Mouse (Mus musculus) MEL (cell line): ENCODE measurements at regions not wholly inside any gene's neighbourhood (a gene's known extent, or its start where the extent isn't known, plus 50 kb on each side); places are given as distances from the start of the nearest gene placed in this dataset.

Source experiments
- DNase-seq: peaks from one replicate; pipeline ENCODE4 v3.0.0; 2011; ENCODE audit warnings: low read depth, low spot score
- H3K27ac ChIP-seq: 2 replicates; pipeline ENCODE4 v1.5.1; 2012; ENCODE audit warnings: low read depth, mild to moderate bottlenecking, control low read depth, low read length, moderate library complexity; ENCODE audit not compliant: control insufficient read depth
- H3K27me3 ChIP-seq, 2 experiments: fragments of 150-350 bp in 1 of 2; sonication (generic) in 1 of 2; 2 replicates each; pipeline ENCODE4 v1.6.1; 2012; ENCODE audit warnings: low read length in 2 of 2, mild to moderate bottlenecking in 2 of 2, improper control_type of control experiment in 1 of 2, moderate library complexity in 1 of 2; ENCODE audit not compliant: insufficient read depth in 2 of 2, control insufficient read depth in 1 of 2
- H3K36me3 ChIP-seq, 2 experiments: 2 replicates each; pipeline ENCODE4 v1.6.1; 2012 to 2014; ENCODE audit warnings: low read length in 2 of 2, improper control_type of control experiment in 1 of 2, inconsistent platforms in 1 of 2, mild to moderate bottlenecking in 1 of 2; ENCODE audit not compliant: insufficient read depth in 2 of 2, control insufficient read depth in 1 of 2
- H3K4me1 ChIP-seq, 2 experiments: fragments of 150-350 bp in 1 of 2; sonication (generic) in 1 of 2; 2 replicates each; pipeline ENCODE4 v1.6.1; 2012; ENCODE audit warnings: low read length in 2 of 2, improper control_type of control experiment in 1 of 2, mild to moderate bottlenecking in 1 of 2; ENCODE audit not compliant: insufficient read depth in 2 of 2, control insufficient read depth in 1 of 2
- H3K4me3 ChIP-seq, 2 experiments: fragments of 150-350 bp in 1 of 2; sonication (generic) in 1 of 2; 2 replicates each; pipeline ENCODE4 v1.5.1; 2012; ENCODE audit warnings: low read depth in 2 of 2, low read length in 2 of 2, mild to moderate bottlenecking in 2 of 2, moderate library complexity in 2 of 2, control low read depth in 1 of 2, improper control_type of control experiment in 1 of 2; ENCODE audit not compliant: control insufficient read depth in 1 of 2, insufficient read depth in 1 of 2
- H3K79me2 ChIP-seq: 2 replicates; pipeline ENCODE4 v1.6.1; 2012; ENCODE audit warnings: mild to moderate bottlenecking, low read length, moderate library complexity; ENCODE audit not compliant: control insufficient read depth, poor library complexity, insufficient read depth
- H3K9ac ChIP-seq: 2 replicates; pipeline ENCODE4 v1.6.1; 2012; ENCODE audit warnings: low read depth, mild to moderate bottlenecking, control low read depth, low read length, moderate library complexity; ENCODE audit not compliant: control insufficient read depth, poor library complexity, severe bottlenecking
- H3K9me3 ChIP-seq: fragments of 150-350 bp; sonication (generic); replicated peaks from 2 replicates; pipeline ENCODE4 v1.6.1; 2012; ENCODE audit warnings: mild to moderate bottlenecking, low read length, improper control_type of control experiment, moderate library complexity; ENCODE audit not compliant: insufficient read depth
- BHLHE40 ChIP-seq: IDR thresholded peaks from 2 replicates; pipeline ENCODE4 v1.6.1; 2012; ENCODE audit warnings: low read depth, mild to moderate bottlenecking, inconsistent platforms, low read length, improper control_type of control experiment, borderline replicate concordance
- CHD1 ChIP-seq: IDR thresholded peaks from 2 replicates; pipeline ENCODE4 v1.6.1; 2012; ENCODE audit warnings: low read depth, mild to moderate bottlenecking, inconsistent platforms, low read length, improper control_type of control experiment
- CTCF ChIP-seq, 3 experiments: IDR thresholded peaks in 2 of 3; conservative IDR thresholded peaks in 1 of 3; 2 replicates each; pipeline ENCODE4 v1.5.1; 2011 to 2012; ENCODE audit warnings: low read length in 3 of 3, low read depth in 2 of 3, mild to moderate bottlenecking in 2 of 3, improper control_type of control experiment in 1 of 3, inconsistent platforms in 1 of 3, mixed read lengths in 1 of 3, moderate library complexity in 1 of 3; ENCODE audit not compliant: control insufficient read depth in 1 of 3, insufficient read depth in 1 of 3, poor library complexity in 1 of 3, severe bottlenecking in 1 of 3
- E2F4 ChIP-seq: IDR thresholded peaks from 2 replicates; pipeline ENCODE4 v1.6.1; 2011; ENCODE audit warnings: low read depth, low read length, improper control_type of control experiment, borderline replicate concordance
- ELF1 ChIP-seq: IDR thresholded peaks from 2 replicates; pipeline ENCODE4 v1.6.1; 2014; ENCODE audit warnings: low read depth, mild to moderate bottlenecking, inconsistent platforms, low read length, improper control_type of control experiment, moderate library complexity
- ETS1 ChIP-seq: IDR thresholded peaks from 2 replicates; pipeline ENCODE4 v1.6.1; 2012; ENCODE audit warnings: low read depth, mild to moderate bottlenecking, inconsistent platforms, low read length, improper control_type of control experiment, moderate library complexity
- GATA1 ChIP-seq: IDR thresholded peaks from 2 replicates; pipeline ENCODE4 v1.6.1; 2011; ENCODE audit warnings: low read depth, low read length, improper control_type of control experiment
- HCFC1 ChIP-seq: IDR thresholded peaks from 2 replicates; pipeline ENCODE4 v1.6.1; 2012; ENCODE audit warnings: low read depth, mild to moderate bottlenecking, inconsistent platforms, low read length, improper control_type of control experiment, moderate library complexity
- KAT2A ChIP-seq: conservative IDR thresholded peaks from 2 replicates; pipeline ENCODE4 v1.6.1; 2012; ENCODE audit warnings: low read depth, low read length, improper control_type of control experiment, inconsistent platforms
- MAZ ChIP-seq: IDR thresholded peaks from 2 replicates; pipeline ENCODE4 v1.6.1; 2012; ENCODE audit warnings: low read depth, mild to moderate bottlenecking, inconsistent platforms, low read length, improper control_type of control experiment
- MEF2A ChIP-seq: IDR thresholded peaks from 2 replicates; pipeline ENCODE4 v1.6.1; 2014; ENCODE audit warnings: low read depth, mild to moderate bottlenecking, inconsistent platforms, low read length, improper control_type of control experiment; ENCODE audit not compliant: poor library complexity, insufficient replicate concordance, severe bottlenecking; ENCODE audit errors: extremely low read depth
- MXI1 ChIP-seq: IDR thresholded peaks from 2 replicates; pipeline ENCODE4 v1.6.1; 2011; ENCODE audit warnings: mild to moderate bottlenecking, low read depth, low read length, improper control_type of control experiment
- MYC ChIP-seq: IDR thresholded peaks from 2 replicates; pipeline ENCODE4 v1.6.1; 2011; ENCODE audit warnings: low read depth, mild to moderate bottlenecking, low read length, improper control_type of control experiment, moderate library complexity
- NELFE ChIP-seq: IDR thresholded peaks from 2 replicates; pipeline ENCODE4 v1.6.1; 2011; ENCODE audit warnings: low read depth, low read length, improper control_type of control experiment
- NRF1 ChIP-seq: IDR thresholded peaks from 2 replicates; pipeline ENCODE4 v1.6.1; 2014; ENCODE audit warnings: low read depth, mild to moderate bottlenecking, inconsistent platforms, low read length, improper control_type of control experiment, moderate library complexity; ENCODE audit not compliant: poor library complexity, insufficient read depth, severe bottlenecking
- POLR2AphosphoS2 ChIP-seq: IDR thresholded peaks from 2 replicates; pipeline ENCODE4 v1.6.1; 2011; ENCODE audit warnings: low read length, improper control_type of control experiment
- RCOR1 ChIP-seq: IDR thresholded peaks from 2 replicates; pipeline ENCODE4 v1.6.1; 2012; ENCODE audit warnings: low read depth, mild to moderate bottlenecking, inconsistent platforms, low read length, improper control_type of control experiment
- SIN3A ChIP-seq: IDR thresholded peaks from 2 replicates; pipeline ENCODE4 v1.6.1; 2012; ENCODE audit warnings: low read length, improper control_type of control experiment, inconsistent platforms
- TAL1 ChIP-seq: IDR thresholded peaks from 2 replicates; pipeline ENCODE4 v1.6.1; 2012; ENCODE audit warnings: mild to moderate bottlenecking, inconsistent platforms, low read length, moderate library complexity, mixed read lengths
- TCF12 ChIP-seq: IDR thresholded peaks from 2 replicates; pipeline ENCODE4 v1.6.1; 2014; ENCODE audit warnings: low read depth, mild to moderate bottlenecking, inconsistent platforms, low read length, improper control_type of control experiment, moderate library complexity
- UBTF ChIP-seq: IDR thresholded peaks from 2 replicates; pipeline ENCODE4 v1.6.1; 2012; ENCODE audit warnings: low read depth, mild to moderate bottlenecking, inconsistent platforms, low read length, improper control_type of control experiment, moderate library complexity, borderline replicate concordance; ENCODE audit not compliant: insufficient read depth
- USF1 ChIP-seq: IDR thresholded peaks from 2 replicates; pipeline ENCODE4 v1.6.1; 2014; ENCODE audit warnings: low read depth, mild to moderate bottlenecking, inconsistent platforms, low read length, improper control_type of control experiment, moderate library complexity
- ZKSCAN1 ChIP-seq: IDR thresholded peaks from 2 replicates; pipeline ENCODE4 v1.6.1; 2012; ENCODE audit warnings: low read depth, mild to moderate bottlenecking, inconsistent platforms, low read length, improper control_type of control experiment, moderate library complexity
- ZMIZ1 ChIP-seq: IDR thresholded peaks from 2 replicates; pipeline ENCODE4 v1.6.1; 2012; ENCODE audit warnings: low read depth, mild to moderate bottlenecking, inconsistent platforms, low read length, improper control_type of control experiment, moderate library complexity
- ZNF384 ChIP-seq: IDR thresholded peaks from 2 replicates; pipeline ENCODE4 v1.6.1; 2012; ENCODE audit warnings: low read depth, mild to moderate bottlenecking, inconsistent platforms, low read length, improper control_type of control experiment

DNA sequence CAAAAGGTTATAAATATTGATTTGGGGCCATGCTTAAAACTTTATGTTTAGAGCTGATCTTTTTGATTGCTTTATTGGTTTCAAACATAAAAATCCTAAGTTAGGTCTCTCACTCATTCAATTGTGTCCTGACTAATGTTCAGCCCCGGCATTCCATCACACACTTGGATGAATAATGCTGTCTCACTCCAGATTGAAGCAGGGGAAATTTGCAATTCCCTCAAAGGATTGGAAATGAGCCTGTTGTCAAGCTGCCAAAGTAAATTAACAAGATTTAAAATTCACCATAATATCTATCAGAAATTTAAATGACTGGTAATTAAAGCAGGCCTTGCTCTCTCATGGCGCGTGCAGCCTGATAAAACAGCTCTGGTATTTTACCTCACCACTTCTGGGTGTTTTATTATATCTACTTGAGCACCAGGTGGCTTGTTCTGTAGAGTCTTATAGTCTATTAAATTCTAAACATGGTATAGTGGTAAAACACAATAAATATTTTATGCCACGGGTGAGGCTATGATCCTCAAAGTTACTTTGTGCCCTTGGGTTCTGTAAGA lies 97.1 kb upstream of the Smlr1 start:
- Histone ChIP-seq H3K27me3 (no peaks in the 10 kb centered on the region), H3K79me2 (no peaks in the 10 kb centered on the region), H3K27ac (no peak overlapping the region)
- DNase-seq: no peak
- TF ChIP-seq TCF12 (no peak), ZMIZ1 (no peak), BHLHE40 (no peak), E2F4 (no peak), NRF1 (no peak), ETS1 (no peak), CHD1 (no peak), UBTF (no peak), MEF2A (no peak), NELFE (no peak)
- TF ChIP-seq, all 39 proteins: peak for 0
- H3K9me3 ChIP-seq: no peaks in the 10 kb centered on the region
- no peaks in the 10 kb centered on the region for H3K36me3 ChIP-seq
- no peak overlapping the region for H3K4me3 ChIP-seq
- H3K9ac ChIP-seq: no peak overlapping the region
- H3K4me1 ChIP-seq: no peaks in the 10 kb centered on the region

DNA sequence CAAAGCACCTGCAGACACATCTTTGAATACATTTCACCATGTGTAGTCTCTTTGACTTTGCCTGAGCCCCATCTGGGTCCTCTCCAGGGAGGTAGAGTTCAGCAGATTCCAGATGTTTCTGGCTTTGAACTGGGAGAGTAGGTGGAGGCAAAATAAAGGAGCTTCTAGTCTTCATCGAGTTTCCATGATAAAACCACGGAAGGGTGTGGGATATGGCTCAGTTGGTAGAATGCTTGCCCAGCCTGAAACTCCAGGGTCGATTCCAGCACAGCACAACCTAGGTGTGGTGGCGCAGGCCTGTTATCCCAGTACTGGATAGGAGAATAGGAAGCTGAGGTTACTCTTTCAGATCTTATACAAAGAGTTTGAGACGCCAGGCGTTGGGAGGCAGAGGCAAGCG lies 96.2 kb upstream of the Smlr1 start:
- no peaks in the 10 kb centered on the region for H3K4me1 ChIP-seq
- H3K27ac ChIP-seq: no peak overlapping the region
- H3K27me3 ChIP-seq: no peaks in the 10 kb centered on the region
- no peak overlapping the region for H3K4me3 ChIP-seq
- DNase-seq: no peak
- TF ChIP-seq ZMIZ1 (no peak), HCFC1 (no peak), POLR2AphosphoS2 (no peak), ZNF384 (no peak), BHLHE40 (no peak), CTCF (IDR thresholded peaks at IDR 0.05 in 2 of 3, conservative IDR thresholded peaks at IDR 0.05 in 1 of 3; ENCODE audit: control insufficient read depth in 1 of 3, insufficient read depth in 1 of 3, low read depth in 2 of 3, low read length in 3 of 3, poor library complexity in 1 of 3, severe bottlenecking in 1 of 3) (no peak), ETS1 (no peak), GATA1 (no peak), TAL1 (no peak), MYC (no peak), MXI1 (no peak), ELF1 (no peak), MAZ (no peak), ZKSCAN1 (no peak), E2F4 (no peak), NRF1 (no peak), SIN3A (no peak), KAT2A (no peak), RCOR1 (no peak), USF1 (no peak)
- H3K79me2 ChIP-seq: no peaks in the 10 kb centered on the region
- no peaks in the 10 kb centered on the region for H3K36me3 ChIP-seq
- no peaks in the 10 kb centered on the region for H3K9me3 ChIP-seq
- no peak overlapping the region for H3K9ac ChIP-seq
